Mouse (Mus musculus) WW6 (cell line): ENCODE measurements around the gene Gfm2.
A peak's percentile ranks its signal among the peaks of the same experiment; 100 is the strongest.

Experiments used
- DNase-seq: peaks from one replicate; pipeline ENCODE4 v3.0.0-alpha.2; 2013; ENCODE audit warnings: low read depth, low spot score

Gene Gfm2

GRCm38 (mm10) chr13:97187693-97188092 lies 50.0 kb downstream of the Gfm2 start:
- no peak for DNase-seq

- no peak for DNase-seq
Observed at GRCm38 (mm10) chr13:97192649-97193048, 54.9 kb downstream of the Gfm2 start.

- DNase-seq: no peak
Observed at GRCm38 (mm10) chr13:97193420-97193819, 55.7 kb downstream of the Gfm2 start.

GRCm38 (mm10) chr13:97196186-97196924 lies 58.6 kb downstream of the Gfm2 start:
- DNase-seq: no peak

- DNase-seq: no peak
Observed at GRCm38 (mm10) chr13:97196925-97197218, 59.1 kb downstream of the Gfm2 start.

- peak; percentile 76 for DNase-seq
Observed at GRCm38 (mm10) chr13:97197932-97198562, 60.3 kb downstream of the Gfm2 start, which contains the start of gene Hexb. Gene Hexb, minus strand, starts transcription at chr13:97198357.

- DNase-seq: no peak
Observed at GRCm38 (mm10) chr13:97199123-97199522, 61.4 kb downstream of the Gfm2 start.

GRCm38 (mm10) chr13:97201076-97201475 lies 63.3 kb downstream of the Gfm2 start:
- DNase-seq: no peak

- no peak for DNase-seq
Observed at GRCm38 (mm10) chr13:97201896-97202295, 64.2 kb downstream of the Gfm2 start.

GRCm38 (mm10) chr13:97205052-97205701 lies 67.4 kb downstream of the Gfm2 start:
- DNase-seq: peak; percentile 62

- no peak for DNase-seq
Observed at GRCm38 (mm10) chr13:97206046-97206445, 68.3 kb downstream of the Gfm2 start.

- DNase-seq: peak; percentile 29
Observed at GRCm38 (mm10) chr13:97207472-97208111, 69.9 kb downstream of the Gfm2 start.

GRCm38 (mm10) chr13:97208112-97208478 lies 70.4 kb downstream of the Gfm2 start:
- peak; percentile 20 for DNase-seq

GRCm38 (mm10) chr13:97208500-97209010 lies 70.8 kb downstream of the Gfm2 start:
- no peak for DNase-seq

- DNase-seq: no peak
Observed at GRCm38 (mm10) chr13:97214583-97215268, 77.0 kb downstream of the Gfm2 start.

GRCm38 (mm10) chr13:97215563-97215962 lies 77.8 kb downstream of the Gfm2 start:
- DNase-seq: no peak

- DNase-seq: no peak
Observed at GRCm38 (mm10) chr13:97216196-97216595, 78.5 kb downstream of the Gfm2 start.

- no peak for DNase-seq
Observed at GRCm38 (mm10) chr13:97220022-97220421, 82.3 kb downstream of the Gfm2 start.

- DNase-seq: no peak
Observed at GRCm38 (mm10) chr13:97223856-97224255, 86.1 kb downstream of the Gfm2 start.

- no peak for DNase-seq
Observed at GRCm38 (mm10) chr13:97224341-97224982, 86.7 kb downstream of the Gfm2 start.

GRCm38 (mm10) chr13:97225130-97225529 lies 87.4 kb downstream of the Gfm2 start:
- no peak for DNase-seq
